Mouse (Mus musculus) erythroblast, embryonic 14.5 days (primary cell): ENCODE measurements around the gene Myod1. TPM values are rescaled to one million over a fixed set of nuclear protein-coding genes. Genes with fewer than 3 reads are reported as not detected.

Source experiments
- H3K27me3 ChIP-seq: 2 replicates; pipeline ENCODE4 v1.6.1; 2012; ENCODE audit warnings: inconsistent platforms; ENCODE audit not compliant: control insufficient read depth
- H3K36me3 ChIP-seq: 2 replicates; pipeline ENCODE4 v1.6.1; 2012; ENCODE audit warnings: mild to moderate bottlenecking, inconsistent platforms; ENCODE audit not compliant: control insufficient read depth
- H3K4me1 ChIP-seq: 2 replicates; pipeline ENCODE4 v1.6.1; 2012; ENCODE audit warnings: inconsistent platforms; ENCODE audit not compliant: control insufficient read depth
- H3K4me3 ChIP-seq: replicated peaks from 2 replicates; pipeline ENCODE3; 2012; ENCODE audit warnings: moderate library complexity, mild to moderate bottlenecking, inconsistent platforms
- H3K9me3 ChIP-seq: 2 replicates; pipeline ENCODE4 v1.6.1; 2012; ENCODE audit warnings: low read length, inconsistent platforms, mixed read lengths; ENCODE audit not compliant: control insufficient read depth
- GATA1 ChIP-seq: IDR thresholded peaks from 2 replicates; pipeline ENCODE4 v1.6.1; 2012; ENCODE audit warnings: low read length, inconsistent platforms, mixed read lengths
- TAL1 ChIP-seq: IDR thresholded peaks from 3 replicates; pipeline ENCODE4 v1.6.1; 2012; ENCODE audit warnings: low read length, inconsistent platforms, mixed read lengths
- polyA plus RNA-seq: library from polyadenylated mRNA; stranded (reverse); fragments of >175 nt; gene quantifications from 2 replicates; pipeline ENCODE4 v1.2.3, GENCODE M21; 2012

Myod1 gene
- polyA plus RNA-seq, 1 experiment, result not detected

DNA sequence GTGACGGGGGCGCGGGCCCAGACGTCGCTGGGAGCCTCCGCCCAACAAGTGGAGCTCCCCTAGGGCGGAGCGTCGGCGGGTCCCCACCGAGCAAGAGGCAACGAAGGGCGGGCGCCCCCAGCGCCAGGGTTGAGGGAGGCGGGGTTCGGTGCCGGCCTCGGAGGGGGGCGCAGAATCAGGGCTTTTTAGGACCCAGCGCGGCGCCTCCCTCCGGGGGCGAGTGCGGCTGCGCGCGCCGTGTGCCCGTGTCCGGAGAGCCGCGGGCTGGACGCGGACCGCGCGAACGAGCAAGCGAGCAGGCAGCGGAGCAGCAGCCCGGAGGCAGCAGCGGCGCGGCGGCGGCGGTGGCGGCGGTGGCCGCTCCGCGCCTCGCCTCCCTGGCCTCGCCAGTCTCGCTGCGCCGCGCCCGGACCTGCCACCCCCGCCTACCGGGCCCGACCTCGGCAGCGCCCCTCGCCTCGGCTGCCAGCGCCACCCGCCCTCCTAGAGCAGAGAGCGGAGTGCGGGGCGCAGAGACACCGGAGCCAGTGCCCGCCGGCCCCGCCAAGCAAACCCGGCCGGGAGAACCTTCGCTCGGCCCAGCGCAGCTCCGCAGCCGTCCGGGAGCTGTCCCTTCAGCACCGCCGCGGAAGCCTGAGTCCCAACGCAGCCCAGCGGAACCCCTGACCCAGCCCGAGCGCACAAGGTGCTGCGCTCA lies 20.1 kb downstream of the Myod1 start, which contains the start of gene Kcnc1:
Gene Kcnc1 (plus strand): TSS at position 267 of the 697 bp plus-strand sequence.
- peaks cover 5% of the 10 kb centered on the region; the same call in 1 of the 2 replicates for H3K9me3 ChIP-seq
- no peak for TF ChIP-seq TAL1
- no peak for TF ChIP-seq GATA1
- no peak within 1 kb of the TSS for H3K4me3 ChIP-seq
- no peaks in the 10 kb centered on the region for H3K36me3 ChIP-seq
- no peaks in the 10 kb centered on the region for H3K4me1 ChIP-seq
- H3K27me3 ChIP-seq, result peaks cover 61% of the 10 kb centered on the region

DNA sequence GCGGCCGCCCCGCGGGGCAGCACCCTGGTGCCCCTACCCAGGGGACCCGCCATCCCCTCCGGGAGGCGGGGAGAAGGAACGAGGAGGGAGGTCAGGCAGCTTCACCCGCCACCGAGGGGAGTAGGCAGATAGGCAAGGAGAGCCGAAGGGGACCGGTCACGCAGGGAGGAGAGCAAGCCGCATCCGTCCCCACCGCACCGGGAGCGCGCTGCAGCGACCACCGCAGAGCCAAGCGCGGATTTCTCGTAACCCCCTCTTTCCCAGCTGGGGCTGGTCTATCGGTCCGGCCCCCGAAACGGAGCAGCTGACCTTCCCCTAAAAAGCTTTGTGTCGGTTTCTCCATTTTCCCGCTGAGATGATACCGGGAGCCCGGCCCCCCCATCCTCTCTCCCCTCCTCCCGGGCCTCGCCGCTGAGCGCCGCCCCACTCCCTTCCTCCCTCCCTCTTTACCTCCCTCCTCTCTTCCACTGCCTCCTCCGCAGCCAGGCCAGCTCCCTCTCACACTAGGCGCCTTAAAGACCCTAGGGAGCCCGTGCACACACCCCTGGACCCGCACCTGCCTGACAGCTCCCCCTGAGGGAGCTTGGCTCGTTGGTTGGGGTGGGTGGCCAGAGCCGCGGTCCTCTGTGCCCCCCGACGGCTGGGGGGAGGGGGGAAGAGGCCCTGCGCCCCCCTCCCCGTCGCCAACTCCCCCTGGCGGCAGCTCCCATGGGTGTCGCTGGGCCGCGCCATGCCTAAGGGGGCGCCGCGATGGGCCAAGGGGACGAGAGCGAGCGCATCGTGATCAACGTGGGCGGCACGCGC lies 20.9 kb downstream of the Myod1 start:
- Histone ChIP-seq H3K4me3 (no peak overlapping the region), H3K9me3 (peaks cover 5% of the 10 kb centered on the region; the same call in 1 of the 2 replicates), H3K27me3 (peaks cover 61% of the 10 kb centered on the region), H3K36me3 (no peaks in the 10 kb centered on the region), H3K4me1 (no peaks in the 10 kb centered on the region)
- TF ChIP-seq GATA1, result no peak

GRCm38 (mm10) chr7:46397732-46398333 lies 21.6 kb downstream of the Myod1 start:
- Histone ChIP-seq H3K4me3 (no peak overlapping the region), H3K4me1 (no peaks in the 10 kb centered on the region), H3K27me3 (peaks cover 61% of the 10 kb centered on the region), H3K9me3 (peaks cover 5% of the 10 kb centered on the region; the same call in 1 of the 2 replicates), H3K36me3 (no peaks in the 10 kb centered on the region)
- TF ChIP-seq TAL1, result no peak
- TF ChIP-seq GATA1, result no peak

DNA sequence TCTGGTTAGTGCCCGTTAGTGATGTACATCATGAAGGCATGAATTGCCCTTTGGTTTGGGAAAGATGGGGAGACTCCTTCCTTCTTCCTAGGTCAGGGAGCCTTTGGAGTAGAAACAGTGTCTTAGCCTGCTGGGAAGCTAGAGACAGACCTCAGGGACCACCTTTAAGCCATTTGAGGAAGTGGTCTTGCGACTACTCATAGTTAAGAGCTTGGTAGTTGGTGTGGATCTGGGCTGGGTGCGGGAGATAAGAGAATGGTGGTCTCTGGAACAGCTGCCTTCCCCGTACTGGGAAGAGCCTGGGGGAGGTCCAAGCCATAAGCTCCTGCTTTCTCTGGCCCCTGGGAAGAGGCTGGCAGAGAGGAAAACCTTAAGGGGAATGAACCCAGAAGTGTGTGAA lies 22.3 kb downstream of the Myod1 start:
- Histone ChIP-seq H3K9me3 (peaks cover 5% of the 10 kb centered on the region; the same call in 1 of the 2 replicates), H3K27me3 (peaks cover 61% of the 10 kb centered on the region), H3K4me3 (no peak overlapping the region), H3K36me3 (no peaks in the 10 kb centered on the region), H3K4me1 (no peaks in the 10 kb centered on the region)
- TF ChIP-seq GATA1 (no peak), TAL1 (no peak)

DNA sequence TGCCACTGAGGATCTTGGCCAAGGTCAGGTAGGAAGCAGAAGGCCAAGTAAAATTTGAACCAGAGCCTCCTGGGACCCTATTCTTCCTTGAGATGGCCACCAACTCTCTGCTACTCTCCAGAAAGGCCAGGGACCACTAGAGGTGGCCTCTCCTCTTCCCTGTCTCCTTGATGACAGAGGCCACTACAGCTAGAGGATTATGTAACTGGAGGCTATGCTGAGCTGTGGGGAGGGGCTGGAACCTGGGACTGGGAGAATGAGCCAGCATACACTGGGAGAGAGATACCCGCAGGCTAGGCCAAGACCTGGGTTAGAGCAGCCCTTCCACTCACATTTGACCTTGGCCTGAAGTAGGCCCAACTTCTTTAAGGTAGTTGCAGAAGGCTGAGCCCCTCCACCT lies 23.4 kb downstream of the Myod1 start:
- Histone ChIP-seq H3K9me3 (peaks cover 5% of the 10 kb centered on the region; the same call in 1 of the 2 replicates), H3K36me3 (no peaks in the 10 kb centered on the region), H3K4me1 (no peaks in the 10 kb centered on the region), H3K27me3 (peaks cover 53% of the 10 kb centered on the region), H3K4me3 (no peak overlapping the region)
- TF ChIP-seq TAL1 (no peak), GATA1 (no peak)

DNA sequence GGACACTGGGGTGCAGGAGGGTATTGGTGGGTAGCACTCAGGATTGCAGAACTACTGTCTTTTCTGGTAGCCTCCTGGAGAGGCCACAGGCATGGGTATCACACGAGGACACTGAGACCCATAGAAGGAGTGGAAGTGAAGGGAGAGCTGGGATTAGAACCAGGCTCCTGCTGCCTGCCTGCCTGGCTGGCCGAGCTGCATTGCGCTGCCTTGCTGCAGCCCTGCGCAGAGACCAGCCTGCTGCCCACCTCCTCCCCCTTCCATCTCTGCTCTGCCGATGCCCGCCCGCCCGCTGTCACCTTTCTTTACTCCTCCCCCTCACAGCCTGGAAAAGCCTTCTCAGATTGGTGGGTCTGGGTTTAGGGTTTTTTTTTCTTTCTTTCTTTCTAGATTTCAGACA lies 24.1 kb downstream of the Myod1 start:
- Histone ChIP-seq H3K27me3 (peaks cover 46% of the 10 kb centered on the region), H3K36me3 (no peaks in the 10 kb centered on the region), H3K4me1 (no peaks in the 10 kb centered on the region), H3K9me3 (peaks cover 5% of the 10 kb centered on the region; the same call in 1 of the 2 replicates), H3K4me3 (no peak overlapping the region)
- no peak for TF ChIP-seq GATA1
- TF ChIP-seq TAL1, result no peak

- no peak for TF ChIP-seq TAL1
- no peak for TF ChIP-seq GATA1
- Histone ChIP-seq H3K4me3 (no peak overlapping the region), H3K27me3 (peaks cover 34% of the 10 kb centered on the region), H3K4me1 (no peaks in the 10 kb centered on the region), H3K36me3 (no peaks in the 10 kb centered on the region), H3K9me3 (peaks cover 5% of the 10 kb centered on the region; the same call in 1 of the 2 replicates)
Measured at GRCm38 (mm10) chr7:46401371-46402180, 25.3 kb downstream of the Myod1 start.

- TF ChIP-seq GATA1 (no peak), TAL1 (no peak)
- H3K27me3 ChIP-seq, result peaks cover 11% of the 10 kb centered on the region
- H3K36me3 ChIP-seq, result no peaks in the 10 kb centered on the region
- H3K4me3 ChIP-seq, result no peak overlapping the region
- no peaks in the 10 kb centered on the region for H3K4me1 ChIP-seq
- H3K9me3 ChIP-seq, result no peaks in the 10 kb centered on the region
Measured at GRCm38 (mm10) chr7:46403616-46404485, 27.6 kb downstream of the Myod1 start.
